Mouse (Mus musculus) urinary bladder, postnatal 14 days (tissue): Measurements from ENCODE around the gene P2rx2.

ENCODE experiments used
- DNase-seq: peaks from one replicate; pipeline ENCODE4 v3.0.0; 2021; ENCODE audit warnings: low spot score

Gene P2rx2

GRCm38 (mm10) chr5:110342648-110343284 lies at the start of gene P2rx2:
TSS of gene P2rx2 (minus strand) at chr5:110343212.
- DNase-seq: peak; percentile 61

DNA sequence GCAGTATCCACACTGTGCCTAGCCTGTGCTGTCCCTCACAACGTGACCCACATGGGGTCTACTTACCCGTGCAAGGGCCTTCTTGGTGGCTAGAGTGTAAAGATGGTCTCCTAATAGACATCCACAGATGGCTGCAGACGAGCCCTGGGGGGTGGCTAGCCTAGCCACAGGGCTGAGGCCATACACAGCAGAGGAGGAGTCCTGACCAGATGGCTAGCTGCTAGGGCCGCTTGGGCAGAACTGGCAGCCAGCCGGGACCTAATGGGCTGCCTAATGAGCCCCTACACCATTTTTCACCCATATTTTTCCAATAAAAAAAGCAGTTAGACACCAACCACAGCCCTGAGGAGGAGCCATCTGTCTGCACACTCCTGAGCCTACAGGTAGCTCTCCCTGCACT lies 49.7 kb upstream of the P2rx2 start:
- no peak for DNase-seq

GRCm38 (mm10) chr5:110390631-110391030 lies 47.6 kb upstream of the P2rx2 start:
- DNase-seq: peak; percentile 36

DNA sequence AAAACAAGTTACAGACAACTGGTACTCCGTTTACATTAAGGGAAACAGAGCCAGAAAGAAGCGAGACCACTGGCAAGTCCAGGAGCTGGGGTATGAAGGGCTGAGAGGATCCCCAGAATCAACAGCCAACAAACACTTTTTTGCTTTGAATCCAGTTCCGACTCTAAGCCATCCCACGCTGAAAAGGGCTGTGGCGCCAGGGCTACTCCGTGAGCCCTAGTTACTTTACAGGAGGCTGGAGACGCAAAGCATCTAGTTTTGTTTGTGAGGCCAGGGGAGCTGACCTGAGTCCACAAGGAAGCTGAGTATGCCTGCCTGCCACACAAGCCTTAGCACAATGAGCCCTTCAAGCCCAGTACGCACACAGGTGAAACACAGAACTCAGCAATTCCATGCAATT lies 44.3 kb upstream of the P2rx2 start:
- DNase-seq: no peak

DNA sequence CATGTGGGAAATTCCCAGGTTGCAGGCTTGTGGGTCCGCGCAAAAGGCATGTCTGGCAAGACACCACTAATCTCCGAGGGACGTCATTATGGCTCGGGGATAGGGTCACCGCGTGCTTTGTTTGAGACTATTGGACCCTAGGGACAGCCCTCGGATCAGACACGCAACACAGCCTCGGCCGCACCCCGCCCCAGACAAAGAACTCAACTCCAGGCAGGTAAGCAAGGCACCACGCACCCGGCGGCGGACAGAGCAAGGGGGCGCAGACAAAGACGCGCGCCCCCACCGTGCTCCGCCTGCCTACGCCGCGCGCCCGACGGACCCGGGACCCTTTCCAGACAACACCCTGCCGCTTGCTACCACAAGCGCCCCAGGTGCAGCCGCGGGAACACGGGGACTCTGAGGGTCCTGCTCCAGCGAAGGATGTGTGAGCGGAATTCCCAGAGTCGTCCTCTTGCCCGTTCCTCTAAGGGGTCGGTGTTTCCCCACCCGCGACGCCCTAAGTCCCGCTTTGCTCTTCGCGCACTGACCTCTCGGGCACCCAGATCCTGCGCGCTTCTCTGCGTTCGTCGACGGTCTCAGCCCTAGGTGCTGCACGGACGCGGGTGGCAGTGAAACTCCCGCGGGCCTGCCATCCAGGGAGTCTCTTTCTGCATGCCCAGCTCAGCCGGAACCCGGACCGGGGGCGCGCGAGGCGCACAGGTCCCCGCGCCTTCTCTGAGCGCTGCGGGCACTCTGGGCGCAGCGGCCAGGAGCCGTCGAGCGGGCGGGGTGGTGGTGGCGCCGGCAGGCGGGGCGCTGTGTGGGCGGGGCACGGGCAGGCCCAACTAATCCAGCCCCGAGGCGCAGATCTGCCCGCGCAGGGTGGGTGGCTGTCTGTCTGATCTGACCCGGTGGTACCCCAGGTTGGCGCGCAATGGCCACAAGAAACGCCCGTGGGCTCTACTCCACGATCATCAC lies 43.6 kb upstream of the P2rx2 start:
- DNase-seq: peak; percentile 77

DNA sequence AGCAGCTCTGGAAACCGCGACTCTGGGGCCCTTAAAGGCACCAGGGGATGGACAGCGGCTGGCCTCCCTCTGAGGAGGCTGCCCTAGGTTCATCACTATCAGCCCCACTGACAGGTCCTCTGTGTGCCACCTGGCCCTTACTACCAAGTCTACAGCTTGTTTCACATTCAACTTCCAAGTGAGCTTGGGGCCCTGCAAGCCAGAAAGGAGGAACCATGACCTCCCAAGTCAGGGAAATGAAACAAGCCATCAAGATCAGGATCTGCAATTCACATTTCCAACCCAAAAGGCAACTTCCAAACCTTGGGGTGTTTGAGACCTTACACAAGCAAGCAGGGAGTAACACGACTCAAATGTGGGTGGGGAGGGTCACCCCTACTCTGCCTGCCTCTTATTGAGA lies 42.3 kb upstream of the P2rx2 start:
- DNase-seq: no peak

GRCm38 (mm10) chr5:110384491-110384890 lies 41.5 kb upstream of the P2rx2 start:
- DNase-seq: no peak

GRCm38 (mm10) chr5:110379823-110380222 lies 36.8 kb upstream of the P2rx2 start:
- DNase-seq: no peak

DNA sequence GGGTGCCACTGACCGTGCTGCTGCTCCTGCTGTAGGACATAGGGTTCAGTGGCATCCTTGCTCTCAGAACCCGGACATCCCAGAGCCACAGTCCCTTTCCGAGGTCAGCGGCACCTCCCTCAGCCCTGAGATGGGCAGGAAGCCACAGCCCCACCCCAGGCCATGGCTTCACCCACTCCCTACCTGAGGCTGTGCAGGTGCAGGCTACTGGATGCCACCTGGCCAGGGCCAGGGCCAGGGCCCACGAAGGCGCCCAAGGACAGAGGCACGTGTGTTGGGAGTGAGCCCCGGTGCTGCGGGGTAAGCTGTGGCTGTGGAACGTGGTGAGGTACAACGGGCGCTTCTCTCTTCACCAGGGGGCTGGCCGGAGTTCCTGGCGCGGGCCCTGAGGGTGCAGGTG lies 36.1 kb upstream of the P2rx2 start:
- DNase-seq: no peak

GRCm38 (mm10) chr5:110378181-110378583 lies 35.2 kb upstream of the P2rx2 start:
- DNase-seq: no peak

DNA sequence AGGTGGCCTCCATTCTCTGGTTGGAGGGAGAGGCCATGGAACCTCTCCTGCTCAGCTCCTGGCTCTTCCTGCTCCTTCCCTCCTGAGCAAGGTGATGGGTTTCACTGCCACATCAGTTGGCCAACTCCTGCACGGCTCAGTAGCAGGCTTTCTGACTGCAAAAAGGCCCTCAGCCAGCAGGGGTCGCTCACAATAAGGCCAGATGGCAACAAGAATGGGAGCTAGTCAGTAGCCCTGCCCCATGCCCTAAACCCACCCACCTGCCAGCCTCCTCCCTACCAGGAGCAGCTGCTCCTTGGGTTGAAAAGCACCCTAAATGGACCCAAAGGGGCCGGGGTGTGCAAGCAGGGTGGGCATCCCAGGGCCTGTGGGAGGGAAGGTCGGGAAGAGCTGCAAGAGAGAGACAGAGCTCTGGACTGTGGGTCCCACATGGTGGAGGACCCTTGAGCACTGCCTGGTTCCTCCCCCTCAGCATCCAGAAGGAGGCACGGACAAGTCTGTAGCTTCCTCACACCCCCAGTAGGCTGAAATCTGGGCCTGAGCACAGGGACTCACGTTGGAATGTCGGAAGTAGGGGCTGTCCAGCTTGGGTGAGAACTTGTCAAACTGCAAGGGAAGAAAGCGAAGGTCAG lies 33.9 kb upstream of the P2rx2 start:
- DNase-seq: peak; percentile 78

- DNase-seq: no peak
Measured at GRCm38 (mm10) chr5:110363822-110364545, 21.0 kb upstream of the P2rx2 start.

DNA sequence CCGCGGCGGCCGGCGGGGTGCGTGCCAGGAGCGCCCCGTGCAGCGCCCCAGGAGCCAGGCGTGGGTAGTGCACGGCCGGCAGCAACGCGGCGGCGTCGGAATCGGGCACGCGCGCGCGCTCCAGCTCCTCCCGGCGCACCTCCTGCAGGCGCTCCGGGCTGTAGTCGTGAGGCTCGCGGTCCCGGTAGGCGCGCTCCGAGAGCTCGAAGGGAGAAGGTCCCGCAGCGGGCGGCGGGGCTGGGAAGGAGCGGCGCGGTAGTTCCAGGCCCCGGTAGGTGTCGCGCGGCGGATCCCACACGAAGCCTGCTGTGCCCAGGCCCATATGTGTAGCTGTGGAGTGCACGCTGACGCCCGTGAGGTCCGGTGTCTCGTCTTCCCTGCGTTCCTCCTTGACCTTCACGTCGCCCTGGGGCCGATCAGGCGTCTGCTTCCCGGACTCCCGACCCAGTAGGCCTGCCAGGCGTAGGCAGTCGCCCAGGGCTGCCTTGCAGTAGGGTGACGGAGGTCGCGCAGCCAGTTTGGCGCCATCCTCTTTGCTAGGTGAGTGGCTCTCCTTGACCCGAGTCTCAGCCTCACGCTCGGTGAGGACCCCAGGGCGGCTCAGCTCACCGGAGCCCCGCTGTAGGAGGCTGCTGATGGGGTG lies 20.3 kb upstream of the P2rx2 start:
- peak; percentile 82 for DNase-seq

DNA sequence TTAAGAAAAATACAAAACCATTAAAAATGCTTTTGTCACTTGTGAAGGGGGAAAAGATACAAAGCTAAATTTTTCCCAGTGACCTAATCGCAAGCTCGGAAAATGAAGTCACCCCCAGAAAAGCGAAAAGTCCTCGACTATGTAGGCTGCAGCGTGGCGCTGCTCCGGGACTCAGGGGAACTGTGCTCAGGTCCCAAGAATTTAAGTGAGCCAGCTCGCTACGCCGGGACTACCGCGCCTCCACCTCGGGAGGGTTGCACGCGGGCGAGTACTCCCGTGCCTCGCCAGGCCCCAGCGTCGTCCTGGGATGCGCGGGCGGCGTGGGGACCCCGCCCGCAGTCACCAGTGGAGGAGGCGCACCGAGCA lies 19.8 kb upstream of the P2rx2 start:
- no peak for DNase-seq

DNA sequence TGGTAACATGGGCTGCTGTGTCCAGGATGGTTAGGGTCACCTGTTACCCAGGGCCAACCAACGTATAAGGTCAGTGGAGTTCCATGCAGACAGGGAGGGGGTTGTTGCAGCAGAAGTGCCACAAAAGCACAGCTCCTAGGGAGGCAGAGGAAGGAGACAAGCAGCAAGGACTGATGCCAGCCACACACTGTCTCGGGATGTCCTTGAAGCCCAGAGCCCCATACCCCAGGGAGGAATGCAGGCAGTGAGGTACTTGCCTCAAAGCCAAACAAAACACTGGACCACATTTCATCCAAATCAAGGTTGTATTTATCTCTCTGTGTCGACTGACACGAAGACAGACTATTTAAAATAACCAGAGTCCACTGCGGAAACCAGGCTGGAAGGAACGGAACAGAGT lies 18.5 kb upstream of the P2rx2 start:
- DNase-seq: no peak

DNA sequence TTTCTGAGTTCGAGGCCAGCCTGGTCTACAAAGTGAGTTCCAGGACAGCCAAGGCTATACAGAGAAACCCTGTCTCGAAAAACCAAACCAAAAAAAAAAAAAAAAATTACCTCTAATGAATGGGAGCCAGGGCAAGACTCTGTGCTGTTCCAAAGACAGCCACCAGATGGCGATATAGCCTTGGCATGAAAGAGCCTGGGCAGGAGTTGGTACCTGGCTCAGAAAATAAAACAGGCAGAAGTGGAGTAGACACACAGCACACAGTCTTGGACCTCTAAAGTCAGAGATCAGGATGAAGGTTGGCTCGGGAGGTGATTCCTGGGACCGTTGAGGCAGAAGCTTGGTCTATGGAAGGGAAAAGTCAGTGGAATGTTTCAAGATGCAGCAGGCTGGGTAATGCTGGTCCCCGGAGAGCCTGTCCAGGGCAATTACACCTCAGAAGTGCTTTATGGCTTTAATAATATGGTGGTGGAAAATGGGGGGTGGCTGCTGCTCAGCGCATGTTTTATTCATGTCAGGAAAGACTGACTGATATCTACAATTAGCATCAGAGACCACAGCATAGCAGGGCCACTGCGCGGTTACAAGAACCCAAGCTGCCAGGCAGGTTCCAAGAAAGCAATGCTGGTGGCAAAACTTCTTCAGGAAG lies 14.6 kb upstream of the P2rx2 start:
- DNase-seq: peak; percentile 86

- DNase-seq: peak; percentile 38
Measured at GRCm38 (mm10) chr5:110354716-110355115, 11.7 kb upstream of the P2rx2 start.

DNA sequence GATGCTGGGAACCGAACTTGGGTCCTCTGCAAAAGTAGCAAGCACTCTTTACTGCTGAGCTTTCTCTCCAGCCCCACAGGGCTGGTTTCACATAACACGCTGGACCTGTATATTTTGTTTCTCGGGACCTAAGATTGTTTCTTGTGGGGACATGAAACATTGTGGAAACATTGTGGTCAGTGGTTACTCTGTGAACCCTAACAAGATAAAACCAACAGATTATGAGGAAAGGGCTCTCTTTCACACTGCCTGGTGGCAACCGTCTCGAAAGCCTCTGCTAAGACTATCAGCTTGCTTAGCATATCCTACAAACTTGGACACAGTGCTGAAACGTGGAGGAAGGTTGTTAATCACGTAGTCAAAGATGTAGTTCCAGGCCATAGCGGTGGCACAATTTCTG lies 4.0 kb upstream of the P2rx2 start:
- no peak for DNase-seq

GRCm38 (mm10) chr5:110345553-110345952 lies 2.5 kb upstream of the P2rx2 start:
- no peak for DNase-seq

- no peak for DNase-seq
Measured at GRCm38 (mm10) chr5:110344524-110344923, 1.5 kb upstream of the P2rx2 start, which contains the start of gene Lrcol1. TSS of gene Lrcol1 (plus strand) at chr5:110344730.

DNA sequence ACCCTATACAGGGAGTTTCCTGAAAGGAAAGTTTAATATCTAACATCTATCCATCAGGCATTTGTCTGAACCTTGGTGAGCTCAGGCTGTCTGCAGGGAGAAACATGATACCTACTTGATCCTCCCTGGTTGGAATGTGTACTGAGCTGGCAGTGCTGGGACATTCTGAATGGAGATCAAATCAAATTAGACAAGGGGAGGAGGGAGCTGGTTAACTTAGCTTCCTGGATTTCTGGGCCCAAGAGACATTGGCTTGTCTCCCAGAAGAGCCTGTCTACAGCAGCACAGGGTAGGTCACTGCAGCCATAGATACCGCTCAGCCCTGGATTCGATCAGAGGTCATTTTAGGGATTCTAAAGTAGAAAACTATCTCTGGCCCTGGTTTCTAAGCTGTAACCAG lies 4.2 kb downstream of the P2rx2 start:
- DNase-seq: no peak
